Mouse (Mus musculus): ENCODE data around the gene Lhb. TPM values are rescaled to one million over a fixed set of nuclear protein-coding genes. Genes with fewer than 3 reads are reported as not detected.
"Not testable (repeated sequence)": the region's sequence is repeated elsewhere in the genome, so short reads cannot be mapped to it uniquely, and the experiment has no call there.

Lhb gene
- total RNA-seq, 2 experiments from 2014 or later = not detected

DNA sequence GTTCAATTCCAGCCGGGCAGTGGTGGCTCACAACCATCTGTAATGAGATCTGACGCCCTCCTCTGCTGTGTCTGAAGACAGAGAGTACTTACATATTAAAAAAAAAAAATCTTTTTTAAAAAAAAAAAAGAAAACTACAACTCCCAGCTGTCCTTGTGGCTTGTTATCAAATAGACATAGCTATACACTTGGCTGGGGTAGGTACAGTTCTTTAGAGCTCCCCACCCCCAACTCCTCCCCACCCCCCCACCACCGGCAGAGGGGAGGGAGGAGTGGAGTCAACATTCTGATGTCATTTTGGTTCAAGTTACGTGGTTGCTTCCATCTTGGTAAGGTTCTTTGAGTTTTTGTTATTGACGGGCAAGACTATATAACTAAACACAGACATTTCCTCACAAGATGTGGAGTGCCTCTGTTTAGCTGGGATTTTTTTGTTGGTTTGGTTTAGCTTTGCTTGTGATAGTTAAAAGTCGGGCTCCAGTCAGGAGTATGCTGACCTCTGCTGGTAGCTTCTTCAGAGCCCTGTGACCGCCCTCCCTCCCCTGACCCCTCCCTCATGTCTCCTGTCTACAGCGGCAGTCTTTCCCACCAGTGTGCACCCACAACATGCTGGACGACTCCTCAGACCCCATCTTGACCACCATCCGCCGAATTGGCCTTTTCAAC lies 26.8 kb downstream of the Lhb start:
- peak; percentile 57 for ATAC-seq (replicated peaks; ENCODE audit: low FRiP score, low TSS enrichment, poor library complexity, severe bottlenecking)

- ATAC-seq (replicated peaks; ENCODE audit: low FRiP score, low TSS enrichment, poor library complexity, severe bottlenecking) = no peak
These were observed 29.4 kb downstream of the Lhb start for GRCm38 (mm10) chr7:45449974-45450373.

DNA sequence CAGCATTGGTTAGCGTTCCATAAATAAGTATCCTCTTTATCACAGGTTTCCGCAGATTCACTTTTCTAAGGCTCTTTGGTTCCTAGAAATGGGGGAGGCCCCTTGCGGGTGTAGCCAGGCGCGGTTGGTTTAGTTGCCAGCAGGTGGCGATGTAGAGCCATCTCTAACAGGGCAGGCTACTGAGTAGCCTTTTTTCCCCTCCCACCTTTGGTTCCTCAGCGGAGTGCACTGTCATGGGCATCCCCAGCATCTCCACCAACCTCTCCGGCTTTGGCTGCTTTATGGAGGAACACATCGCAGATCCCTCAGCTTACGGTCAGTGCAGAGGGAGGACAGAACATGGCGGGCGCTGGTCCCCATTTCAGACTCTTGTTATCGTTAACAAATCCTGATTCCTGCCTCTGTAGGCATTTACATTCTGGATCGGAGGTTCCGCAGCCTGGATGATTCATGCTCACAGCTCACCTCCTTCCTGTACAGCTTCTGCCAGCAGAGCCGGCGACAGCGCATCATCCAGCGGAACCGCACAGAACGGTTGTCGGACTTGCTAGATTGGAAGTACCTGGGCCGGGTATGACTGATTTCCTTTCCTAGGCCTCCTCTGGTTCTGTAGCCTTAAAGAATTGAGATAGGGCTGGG lies 30.8 kb downstream of the Lhb start:
- ATAC-seq (replicated peaks; ENCODE audit: low FRiP score, low TSS enrichment, poor library complexity, severe bottlenecking) = peak; percentile 77

DNA sequence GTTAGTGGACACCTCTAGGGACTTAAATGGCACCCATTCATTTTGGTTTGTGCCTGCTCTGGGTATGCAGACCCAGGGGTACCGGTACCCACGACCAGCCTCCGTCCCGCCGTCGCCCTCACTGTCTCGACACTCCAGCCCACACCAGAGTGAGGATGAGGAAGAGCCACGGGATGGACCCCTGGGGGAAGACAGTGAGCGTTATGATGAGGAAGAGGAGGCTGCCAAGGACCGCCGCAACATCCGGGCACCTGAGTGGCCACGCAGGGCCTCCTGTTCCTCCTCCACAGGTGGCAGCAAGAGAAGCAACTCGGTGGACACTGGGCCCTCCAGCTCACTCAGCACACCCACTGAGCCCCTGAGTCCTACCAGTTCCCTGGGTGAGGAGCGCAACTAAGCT lies 34.4 kb downstream of the Lhb start:
- no peak for ATAC-seq (replicated peaks; ENCODE audit: low FRiP score, low TSS enrichment, poor library complexity, severe bottlenecking)

GRCm38 (mm10) chr7:45455932-45456696 lies 35.5 kb downstream of the Lhb start:
- ATAC-seq (replicated peaks; ENCODE audit: low FRiP score, low TSS enrichment, poor library complexity, severe bottlenecking) = no peak

DNA sequence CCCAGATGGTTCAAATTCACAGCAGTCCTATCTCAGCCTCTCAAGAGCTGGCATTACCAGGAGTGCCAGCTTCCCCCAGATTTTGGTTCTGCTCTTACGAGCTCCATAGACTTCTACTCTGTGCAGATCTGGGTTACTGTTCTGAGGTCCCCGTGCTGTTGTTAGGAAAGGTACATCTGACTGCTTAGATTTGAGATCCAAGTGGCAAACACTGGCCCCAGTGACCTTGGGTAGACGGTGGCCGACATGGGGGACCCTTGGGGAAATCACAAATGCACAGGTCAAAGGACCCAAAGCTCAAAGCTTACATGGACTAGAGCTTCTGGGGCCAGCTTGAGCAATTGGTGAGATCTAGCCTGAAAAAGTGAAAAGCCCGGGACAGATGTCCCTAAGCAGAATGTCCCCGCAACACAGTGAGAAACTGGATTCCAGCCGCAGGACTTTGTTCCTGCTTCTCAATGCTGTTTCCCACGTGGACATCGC lies 36.1 kb downstream of the Lhb start:
- ATAC-seq (replicated peaks; ENCODE audit: low FRiP score, low TSS enrichment, poor library complexity, severe bottlenecking) = no peak

- no peak for ATAC-seq (replicated peaks; ENCODE audit: low FRiP score, low TSS enrichment, poor library complexity, severe bottlenecking)
These were observed 36.8 kb downstream of the Lhb start for GRCm38 (mm10) chr7:45457204-45458060.

DNA sequence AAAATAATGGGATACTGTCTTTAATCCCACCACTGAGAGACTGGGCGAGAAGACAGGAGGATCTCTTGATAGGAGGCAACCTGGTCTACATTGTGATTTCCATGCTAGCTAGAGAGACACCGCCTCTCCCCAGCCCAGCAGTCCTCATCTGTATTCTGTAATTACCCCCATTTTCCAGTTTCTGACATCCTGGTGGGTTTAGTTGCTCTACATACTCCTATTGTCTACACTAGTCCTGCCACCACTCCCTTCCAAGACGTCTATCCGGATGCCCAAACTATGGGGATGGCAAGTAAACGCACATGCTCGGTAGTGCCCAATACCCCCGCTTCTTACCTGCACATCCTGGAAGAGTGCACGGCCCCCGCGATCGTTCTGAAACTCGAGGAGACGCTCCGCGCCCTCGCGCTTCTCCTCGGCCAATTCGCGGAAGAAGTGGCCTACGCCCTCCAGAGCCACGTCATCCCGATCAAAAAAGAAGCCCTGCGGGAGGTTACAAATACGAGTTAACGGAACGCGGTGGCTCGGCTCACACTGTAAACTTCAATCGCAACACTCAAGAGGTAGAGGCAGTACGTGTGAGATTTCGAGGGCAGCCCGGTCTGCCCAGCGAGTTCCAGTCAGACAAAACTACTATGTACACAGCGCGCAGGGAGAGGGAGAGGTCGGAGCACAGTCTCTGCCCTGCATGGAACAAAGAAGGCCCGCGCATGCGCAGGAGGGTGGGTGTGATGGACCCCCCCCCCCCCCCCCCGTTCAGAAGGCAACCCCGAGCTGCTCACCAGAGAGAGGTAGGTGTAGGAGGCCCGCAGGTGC lies 38.3 kb downstream of the Lhb start:
- ATAC-seq (replicated peaks; ENCODE audit: low FRiP score, low TSS enrichment, poor library complexity, severe bottlenecking) = 0 out of 2 replicates have a peak, but pooled peaks have one; percentile 15

DNA sequence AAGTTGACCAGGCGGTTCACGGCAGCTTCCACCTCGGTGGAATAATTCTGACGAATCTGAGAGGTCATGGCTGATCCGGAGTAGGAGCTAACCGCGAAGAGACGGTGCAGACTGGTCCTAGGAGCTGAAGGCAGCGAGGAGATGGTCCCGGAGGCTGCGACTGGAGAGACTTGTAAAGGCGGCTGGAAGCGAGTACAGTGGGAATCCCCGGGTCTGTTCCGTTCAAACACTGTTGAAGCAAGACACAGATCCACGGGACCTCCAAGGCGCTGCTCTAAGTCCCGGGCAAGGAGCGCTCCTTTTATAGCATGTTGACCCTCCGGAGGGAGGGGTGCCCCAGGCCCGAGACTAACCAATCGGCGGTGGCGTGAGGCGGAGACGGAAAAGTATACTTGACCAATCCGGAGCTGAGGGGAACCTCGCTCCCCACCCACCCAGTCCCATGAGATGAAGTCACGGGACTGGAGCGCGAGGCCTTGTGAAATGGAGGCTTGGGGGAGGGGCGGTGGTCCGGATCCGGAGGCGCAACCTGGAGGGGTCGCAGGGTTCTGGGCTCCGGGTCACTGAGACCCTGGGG lies 39.0 kb downstream of the Lhb start, which contains the start of gene Ftl1:
Gene Ftl1, minus strand, starts transcription at position 321 of the 577 bp plus-strand sequence.
- ATAC-seq (replicated peaks; ENCODE audit: low FRiP score, low TSS enrichment, poor library complexity, severe bottlenecking) = peak; percentile 82

DNA sequence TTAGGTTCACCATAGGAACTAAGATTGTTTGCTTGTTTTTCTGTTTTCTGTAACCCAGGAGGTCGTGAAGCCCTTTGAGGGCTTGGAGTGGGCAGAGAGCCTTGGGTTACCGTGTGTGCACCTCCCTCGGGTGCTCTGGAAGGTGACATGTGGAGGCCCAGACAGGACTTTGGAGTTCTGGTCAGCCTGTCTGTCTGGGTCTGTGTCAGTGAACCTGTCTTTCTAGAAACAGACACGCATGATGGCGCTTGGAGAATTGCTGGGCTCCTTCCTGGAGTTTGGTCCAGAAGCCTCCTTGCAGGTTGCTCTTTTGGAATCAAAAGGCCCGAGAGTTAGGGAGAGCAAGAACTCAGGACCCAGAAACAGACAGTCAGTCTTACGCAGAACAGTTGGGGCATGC lies 39.8 kb downstream of the Lhb start:
- 0 out of 2 replicates have a peak, but pooled peaks have one; percentile 1 for ATAC-seq (replicated peaks; ENCODE audit: low FRiP score, low TSS enrichment, poor library complexity, severe bottlenecking)

DNA sequence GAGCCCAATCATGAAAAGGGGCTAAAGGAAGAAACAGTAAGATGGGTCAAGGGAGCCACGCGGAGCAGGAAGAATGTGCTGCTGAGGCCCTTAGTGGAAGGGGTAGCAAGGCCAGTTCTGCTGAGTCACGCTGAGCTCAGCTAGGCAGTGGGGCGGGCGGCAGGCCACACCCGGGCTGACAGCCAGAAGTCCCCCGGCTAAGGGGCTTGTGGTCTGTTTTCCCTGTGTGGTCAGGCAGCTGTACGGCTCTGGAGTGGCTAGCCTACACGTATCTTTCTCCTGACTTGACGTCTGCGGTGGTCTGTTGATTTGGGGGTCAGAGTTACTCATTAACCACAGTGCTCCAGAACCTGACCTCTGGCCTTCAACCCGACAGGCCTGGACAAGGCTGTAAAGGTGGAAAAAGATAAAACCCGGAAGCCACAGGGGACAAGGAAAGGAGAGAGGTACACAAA lies 40.3 kb downstream of the Lhb start:
- ATAC-seq (replicated peaks; ENCODE audit: low FRiP score, low TSS enrichment, poor library complexity, severe bottlenecking) = peak; percentile 27

GRCm38 (mm10) chr7:45461326-45461725 lies 40.7 kb downstream of the Lhb start:
- no peak for ATAC-seq (replicated peaks; ENCODE audit: low FRiP score, low TSS enrichment, poor library complexity, severe bottlenecking)

GRCm38 (mm10) chr7:45461781-45462180 lies 41.2 kb downstream of the Lhb start:
- no peak for ATAC-seq (replicated peaks; ENCODE audit: low FRiP score, low TSS enrichment, poor library complexity, severe bottlenecking)

DNA sequence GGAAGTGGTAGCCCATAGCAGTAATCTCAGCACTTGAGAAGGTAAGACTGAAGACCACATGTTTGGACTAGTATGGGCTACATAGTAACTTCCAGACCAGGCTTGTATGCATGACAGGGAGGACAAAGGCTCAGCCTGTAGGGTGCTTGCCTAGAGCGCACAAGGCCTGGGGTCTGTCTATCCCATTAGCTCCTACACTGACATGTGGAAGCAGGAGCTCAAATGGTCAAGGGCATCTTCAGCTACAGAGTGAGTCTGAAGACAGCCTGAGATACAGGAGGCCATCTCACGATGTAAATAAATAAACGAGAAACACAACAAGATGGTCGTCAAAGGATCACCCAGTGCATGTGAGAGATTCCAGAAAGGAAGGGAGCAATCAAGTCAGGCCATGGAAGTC lies 41.7 kb downstream of the Lhb start:
- no peak for ATAC-seq (replicated peaks; ENCODE audit: low FRiP score, low TSS enrichment, poor library complexity, severe bottlenecking)

DNA sequence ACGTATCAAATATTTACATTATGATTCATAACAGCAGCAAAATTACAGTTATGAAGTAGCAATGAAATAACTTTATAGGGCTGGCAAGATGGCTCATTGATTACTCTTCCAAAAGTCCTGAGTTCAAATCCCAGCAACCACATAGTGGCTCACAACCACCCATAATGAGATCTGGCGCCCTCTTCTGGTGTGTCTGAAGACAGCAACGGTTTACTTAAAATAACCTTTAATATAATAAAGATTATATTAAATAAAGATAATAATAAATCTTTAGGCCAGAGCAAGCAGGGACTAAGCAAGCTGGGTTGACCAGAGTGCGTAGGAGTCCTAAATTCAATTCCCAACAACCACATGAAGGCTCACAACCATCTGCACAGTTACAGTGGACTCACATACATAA lies 42.2 kb downstream of the Lhb start:
- not testable (repeated sequence) for ATAC-seq (replicated peaks; ENCODE audit: low FRiP score, low TSS enrichment, poor library complexity, severe bottlenecking)

DNA sequence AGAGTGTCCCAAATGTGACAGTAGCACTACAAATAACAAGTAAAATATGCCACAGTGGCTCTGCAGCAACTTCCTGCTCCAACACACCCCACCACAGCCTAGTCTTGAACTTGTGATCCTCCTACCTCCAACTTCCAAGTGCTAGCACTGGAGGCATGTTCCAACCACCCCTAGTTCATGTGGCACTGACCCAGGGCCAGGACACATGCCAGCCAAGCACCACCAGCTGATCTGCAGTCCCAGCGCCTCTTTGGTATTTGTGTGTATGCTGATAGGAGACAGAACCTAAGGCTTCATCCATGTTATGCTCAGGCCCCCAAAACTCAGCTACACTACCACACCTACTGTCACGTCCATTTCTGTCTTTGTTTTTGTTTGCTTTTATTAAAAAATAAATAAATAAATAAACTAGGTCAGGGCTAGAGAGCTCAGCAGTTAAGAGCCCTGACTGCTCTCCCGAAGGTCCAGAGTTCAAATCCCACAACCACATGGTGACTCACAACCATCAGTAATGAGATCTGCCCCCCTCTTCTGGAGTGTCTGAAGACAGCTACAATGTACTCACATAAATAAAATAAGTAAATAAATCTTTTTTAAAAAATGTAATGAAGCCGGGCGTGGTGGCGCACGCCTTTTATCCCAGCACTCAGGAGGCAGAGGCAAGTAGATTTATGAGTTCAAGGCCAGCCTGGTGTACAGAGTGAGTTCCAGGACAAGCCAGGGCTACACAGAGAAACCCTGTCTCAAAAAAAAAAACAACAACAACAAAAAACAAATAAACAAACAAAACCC lies 43.6 kb downstream of the Lhb start:
- ATAC-seq (replicated peaks; ENCODE audit: low FRiP score, low TSS enrichment, poor library complexity, severe bottlenecking) = no peak

GRCm38 (mm10) chr7:45465112-45465511 lies 44.5 kb downstream of the Lhb start:
- no peak for ATAC-seq (replicated peaks; ENCODE audit: low FRiP score, low TSS enrichment, poor library complexity, severe bottlenecking)
